Mouse (Mus musculus) left cerebral cortex, adult 2 months (tissue): ENCODE measurements around the gene Nat9. TPM values are rescaled to one million over a fixed set of nuclear protein-coding genes. Genes with fewer than 3 reads are reported as not detected.
A peak's percentile ranks its signal among the peaks of the same experiment; 100 is the strongest.

Source experiments
- DNase-seq, 2 experiments: peaks; one replicate each; pipeline ENCODE4 v3.0.0; 2021 to 2022; ENCODE audit warnings: low spot score in 2 of 2, mixed read lengths in 1 of 2; ENCODE audit errors: extremely low spot score in 1 of 2
- H3K27ac ChIP-seq: fragments of 200-600 bp; 2 replicates; pipeline ENCODE4 v1.8.1; 2022
- H3K4me3 ChIP-seq: fragments of 200-600 bp; 2 replicates; pipeline ENCODE4 v1.8.1; 2022
- CTCF ChIP-seq: fragments of 200-600 bp; IDR thresholded peaks from 2 replicates; pipeline ENCODE4 v1.8.1; 2022; ENCODE audit warnings: antibody characterized with exemption, mild to moderate bottlenecking, moderate library complexity
- intact Hi-C: fragments of 180-260 bp; cut with DNase I; formaldehyde crosslinking; loops from one replicate; pipeline ENCODE4 v1.15.1; 2025
- long read RNA-seq, 2 experiments: library from polyadenylated mRNA; stranded (forward); transcript quantifications; one replicate each; pipeline ENCODE4 v2.0.0; 2021; ENCODE audit warnings: borderline mapping rate in 2 of 2
- total RNA-seq, 2 experiments: library from RNA; stranded (reverse); gene quantifications; 2 replicates each; pipeline ENCODE4 v1.2.3; 2021

The Nat9 gene
- 10 to 100 TPM; 23.1 to 25.6 TPM for total RNA-seq
- long read RNA-seq, experiment 1, partial matches to known transcripts: 4 of 7 reads
- long read RNA-seq, experiment 1, other reads (novel, unspliced or antisense): 0 of 7 reads
- long read RNA-seq, experiment 2, partial matches to known transcripts: 5 of 12 reads
- long read RNA-seq, experiment 2, other reads (novel, unspliced or antisense): 4 of 12 reads

- peak within 1 kb of the TSS; percentile 69 for H3K4me3 ChIP-seq
- intact Hi-C loops: no loop called here
- TF ChIP-seq CTCF: no peak
- H3K27ac ChIP-seq: peak within 1 kb of the TSS; percentile 88
- no peak for DNase-seq
Measured at GRCm38 (mm10) chr11:115187693-115188092, at the start of gene Nat9. Gene Nat9, minus strand, starts transcription at chr11:115187859.

DNA sequence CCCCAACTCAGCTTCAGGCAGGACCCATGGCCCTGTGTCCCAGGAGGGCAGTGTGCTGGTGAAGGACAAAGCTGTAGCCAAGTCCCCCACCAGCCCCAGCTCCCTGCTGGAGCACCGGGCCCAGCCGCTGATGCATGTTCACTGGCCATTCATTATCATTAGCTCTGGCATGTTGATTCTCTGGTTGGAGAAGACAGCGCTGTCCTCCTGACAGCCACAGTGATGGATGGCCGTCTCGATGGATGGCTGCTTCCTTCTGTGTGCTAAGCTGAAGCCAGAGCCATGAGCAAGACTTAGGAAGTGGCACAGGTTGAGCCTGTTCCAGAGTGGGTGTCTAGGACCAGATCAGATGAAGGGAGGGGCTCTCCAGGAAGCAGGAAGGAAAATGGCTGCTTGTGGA lies 48.9 kb upstream of the Nat9 start:
- intact Hi-C loops: no loop called here
- no peak overlapping the region for H3K27ac ChIP-seq

DNA sequence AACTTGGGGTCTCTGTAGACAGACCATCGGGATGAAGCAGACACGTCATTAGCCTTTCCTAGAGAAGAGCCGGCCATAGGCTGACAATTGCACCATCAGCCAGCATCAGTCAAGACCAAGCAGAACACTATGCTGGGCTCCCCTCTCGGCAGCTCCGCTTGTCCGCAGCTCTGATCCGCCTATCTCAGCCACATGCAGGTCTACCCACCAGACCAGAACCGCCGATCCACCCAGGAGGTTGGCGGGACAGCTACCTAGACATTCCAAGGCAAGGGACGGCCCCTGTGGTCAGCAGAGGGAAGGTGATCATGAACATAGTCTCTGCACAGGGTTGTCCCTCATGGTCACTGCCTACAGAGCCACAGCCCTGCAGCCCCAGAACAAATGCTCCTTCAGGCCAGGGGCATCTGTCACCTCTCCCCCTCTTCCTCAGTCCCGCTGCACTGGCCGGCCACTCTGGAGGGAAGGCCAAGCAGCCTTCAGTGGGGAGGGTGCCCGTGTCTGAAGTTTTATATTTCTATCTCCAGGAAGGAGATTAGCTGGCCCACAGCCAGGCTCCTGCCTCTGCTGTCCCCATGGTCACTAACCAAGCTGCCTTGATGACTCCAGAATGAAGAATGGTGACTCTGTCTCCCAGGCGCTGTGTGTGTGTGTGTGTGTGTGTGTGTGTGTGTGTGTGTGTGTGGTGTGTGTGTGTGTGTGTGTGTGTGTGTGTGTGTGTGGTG lies 46.8 kb upstream of the Nat9 start:
- Histone ChIP-seq H3K4me3 (no peak overlapping the region), H3K27ac (peak overlapping the region; percentile 30; the same call in 1 of the 2 replicates)
- TF ChIP-seq CTCF: no peak
- no peak for DNase-seq
- intact Hi-C loops: no loop called here

More for the DNA sequence above, 48.9 kb upstream of the Nat9 start:
- DNase-seq: no peak
- TF ChIP-seq CTCF: no peak
- H3K4me3 ChIP-seq: no peak overlapping the region

GRCm38 (mm10) chr11:115233526-115234290 lies 46.0 kb upstream of the Nat9 start:
- Histone ChIP-seq H3K27ac (peak overlapping the region; percentile 66; the same call in 1 of the 2 replicates), H3K4me3 (no peak overlapping the region)
- intact Hi-C loops: no loop called here
- DNase-seq: peak in 1 of 2 experiments; percentile 59
- TF ChIP-seq CTCF: peak; percentile 35

GRCm38 (mm10) chr11:115232889-115233288 lies 45.2 kb upstream of the Nat9 start:
- no peak overlapping the region for H3K4me3 ChIP-seq
- intact Hi-C loops: loop anchor here (1.0 kb wide), 1 partner anchor 70 kb away; the partner anchor contains the start of gene Slc9a3r1
- DNase-seq: no peak
- H3K27ac ChIP-seq: peak overlapping the region; percentile 66
- no peak for TF ChIP-seq CTCF

DNA sequence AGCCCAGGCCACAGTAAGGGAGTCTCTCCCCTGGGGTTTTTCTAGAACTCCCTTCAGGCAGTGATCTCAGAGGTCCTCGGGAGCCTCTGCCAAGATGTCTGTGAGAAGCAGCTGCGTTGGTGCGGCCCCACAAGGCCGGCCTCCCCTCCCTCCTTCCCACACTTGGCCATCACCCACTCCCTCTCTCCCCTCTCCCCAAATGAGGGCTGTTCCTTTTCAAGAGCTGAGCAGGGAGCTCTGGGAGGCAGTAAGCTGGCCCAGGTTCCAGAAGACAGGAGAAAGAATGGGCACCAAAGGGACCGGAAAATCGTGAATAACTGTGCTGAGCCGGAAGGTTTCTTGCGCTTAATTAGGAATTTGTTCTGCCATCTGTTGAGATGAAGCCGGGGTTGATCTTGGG lies 44.3 kb upstream of the Nat9 start:
- intact Hi-C loops: loop anchor here (1.0 to 2.0 kb wide), 2 partner anchors 23 to 69 kb away; partner anchors contain the start of gene Slc9a3r1
- no peak for TF ChIP-seq CTCF
- peak overlapping the region; percentile 53; the same call in 1 of the 2 replicates for H3K27ac ChIP-seq
- no peak overlapping the region for H3K4me3 ChIP-seq
- no peak for DNase-seq

DNA sequence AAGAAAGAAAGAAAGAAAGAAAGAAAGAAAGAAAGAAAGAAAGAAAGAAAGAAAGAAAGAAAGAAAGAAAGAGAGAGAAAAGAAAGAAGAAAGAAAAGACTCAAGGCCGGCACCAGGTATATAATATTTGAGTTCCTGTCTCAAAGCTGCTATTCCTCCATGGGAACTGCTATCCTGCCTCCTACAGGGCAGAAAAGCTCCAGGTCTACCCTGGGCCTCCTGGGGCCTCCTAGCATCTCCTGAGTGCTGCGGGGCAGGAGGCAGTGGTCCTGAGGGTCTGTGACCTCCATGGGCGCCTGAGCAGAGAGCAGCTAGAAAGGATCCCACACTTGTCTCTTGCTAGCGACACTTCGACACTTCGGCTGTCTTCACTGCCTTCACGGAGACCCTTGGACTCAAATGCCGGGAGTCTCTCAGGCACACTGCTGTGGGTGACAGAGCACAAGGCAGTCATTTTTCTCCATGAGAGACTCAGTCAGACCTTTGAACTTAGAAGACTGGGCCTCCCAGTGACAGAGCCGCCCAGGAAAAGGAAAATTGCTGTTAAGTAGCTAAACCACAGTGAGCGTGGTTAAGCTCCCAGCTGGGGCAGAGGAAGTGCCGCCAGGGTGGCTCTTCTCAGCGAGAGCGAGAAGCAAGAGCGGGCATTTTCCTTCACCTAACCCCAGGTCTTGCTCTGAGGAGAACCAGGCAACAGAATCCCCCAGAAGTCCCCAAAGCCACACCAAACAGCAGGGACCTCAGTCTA lies 43.7 kb upstream of the Nat9 start:
- no peak for DNase-seq
- no peak for TF ChIP-seq CTCF
- Histone ChIP-seq H3K27ac (peak overlapping the region; percentile 53), H3K4me3 (no peak overlapping the region)
- intact Hi-C loops: loop anchor here (2.0 kb wide), 1 partner anchor 23 kb away; no protein-coding TSS in a partner anchor

- no peak overlapping the region for H3K27ac ChIP-seq
- no peak for TF ChIP-seq CTCF
- DNase-seq: no peak
- intact Hi-C loops: no loop called here
- no peak overlapping the region for H3K4me3 ChIP-seq
Measured at GRCm38 (mm10) chr11:115229021-115229930, 41.6 kb upstream of the Nat9 start.

- Histone ChIP-seq H3K27ac (no peak overlapping the region), H3K4me3 (no peak overlapping the region)
- TF ChIP-seq CTCF: no peak
- DNase-seq: no peak
- intact Hi-C loops: no loop called here
Measured at GRCm38 (mm10) chr11:115228430-115228829, 40.8 kb upstream of the Nat9 start.

GRCm38 (mm10) chr11:115227640-115228039 lies 40.0 kb upstream of the Nat9 start:
- intact Hi-C loops: no loop called here
- DNase-seq: no peak
- no peak for TF ChIP-seq CTCF
- Histone ChIP-seq H3K27ac (peak overlapping the region; percentile 38; the same call in 1 of the 2 replicates), H3K4me3 (no peak overlapping the region)
